Mouse (Mus musculus) cerebellum, adult (tissue): ENCODE measurements around the gene Ptrh2.

Source experiments
- ATAC-seq: cut with Nextera tagmentation; 2 replicates; pipeline ENCODE4 v1.9.2; 2017; ENCODE audit warnings: mild to moderate bottlenecking, moderate library complexity, mixed read lengths; ENCODE audit not compliant: insufficient number of reproducible peaks, low FRiP score, low TSS enrichment

The Ptrh2 gene

DNA sequence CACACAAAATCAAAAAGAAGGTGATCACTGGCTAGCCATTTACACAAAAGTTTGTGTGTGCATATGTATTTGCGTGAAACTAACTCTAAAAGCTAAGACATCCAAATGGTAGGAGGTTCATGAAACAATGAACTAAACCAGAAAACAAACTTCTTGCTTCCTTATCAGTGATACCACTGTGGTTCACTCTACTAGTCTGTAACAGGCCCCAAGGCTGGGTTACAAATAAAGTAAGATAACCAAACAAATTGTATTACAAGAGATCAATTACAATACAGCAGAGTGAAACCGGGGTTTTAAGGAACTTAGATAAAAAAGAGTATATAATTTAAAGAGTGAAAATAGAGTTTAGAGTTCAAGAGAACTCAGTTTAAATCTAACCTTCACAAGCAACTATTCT lies 16.2 kb upstream of the Ptrh2 start:
- no peak for ATAC-seq

DNA sequence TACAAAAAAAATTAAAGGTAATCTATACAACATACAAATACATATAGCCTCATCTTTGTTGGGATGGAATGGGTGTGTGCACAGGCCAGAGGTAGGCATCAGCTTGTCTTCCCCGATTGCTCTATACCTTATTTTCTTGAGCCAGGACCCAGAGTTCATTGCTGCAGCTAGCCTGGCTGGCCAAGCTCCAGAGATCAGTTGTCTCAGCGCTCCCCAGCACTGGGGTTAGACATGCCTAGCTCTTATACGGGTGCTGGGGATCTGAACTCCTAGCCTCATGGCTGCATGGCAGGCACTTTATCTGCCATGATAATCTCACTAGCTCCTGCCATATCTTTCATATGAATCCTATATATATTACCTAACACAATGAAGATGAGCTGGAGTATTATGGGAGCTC lies 15.6 kb upstream of the Ptrh2 start:
- no peak for ATAC-seq

DNA sequence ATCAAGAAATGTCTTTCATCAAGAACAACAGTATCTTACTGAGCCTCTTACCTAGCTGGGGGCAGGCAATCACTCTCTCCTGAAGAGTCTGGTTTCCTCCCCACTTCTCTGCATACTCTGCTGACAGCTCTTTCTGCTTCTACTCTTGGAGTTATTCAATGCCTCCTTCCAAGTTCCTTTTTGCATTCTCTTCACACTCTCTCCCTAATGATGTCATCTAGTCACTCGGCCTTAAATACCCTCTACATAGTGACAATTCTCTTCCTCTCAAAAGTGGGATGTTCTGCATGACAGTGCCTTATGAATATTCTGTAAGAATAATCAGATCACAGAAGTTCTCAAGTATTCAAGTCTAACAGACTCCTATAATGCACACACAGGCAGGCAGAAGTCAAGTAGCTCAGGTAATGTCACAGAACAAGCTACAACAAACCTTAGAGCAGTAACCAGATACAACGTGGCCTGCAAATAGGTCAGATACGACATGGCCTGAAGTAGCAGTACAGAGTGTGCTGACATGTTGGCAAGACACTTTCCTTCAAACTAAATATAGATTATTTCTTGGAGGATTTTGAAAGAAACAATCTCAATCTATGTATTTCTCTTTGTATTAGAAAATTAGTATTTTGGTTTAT lies 12.6 kb upstream of the Ptrh2 start:
- ATAC-seq, result no peak

DNA sequence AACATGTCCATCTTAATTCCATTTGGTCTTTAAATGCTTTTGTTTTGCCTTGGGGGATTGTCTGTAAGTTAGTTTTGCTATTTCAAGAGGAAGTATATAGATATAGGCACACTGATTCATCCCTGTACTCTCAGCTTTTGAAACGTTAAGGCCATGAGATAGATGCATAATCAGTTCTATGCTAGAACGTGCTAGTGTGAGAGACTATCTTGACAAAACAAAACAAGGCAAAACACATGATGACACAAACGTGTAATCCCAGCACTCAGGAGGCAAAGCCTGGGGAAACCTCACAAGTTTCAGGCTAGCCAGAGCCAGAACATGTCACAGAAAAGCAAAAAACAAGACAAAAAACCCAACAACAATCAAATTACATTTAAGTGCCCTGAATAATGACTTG lies 11.0 kb upstream of the Ptrh2 start:
- ATAC-seq, result no peak

DNA sequence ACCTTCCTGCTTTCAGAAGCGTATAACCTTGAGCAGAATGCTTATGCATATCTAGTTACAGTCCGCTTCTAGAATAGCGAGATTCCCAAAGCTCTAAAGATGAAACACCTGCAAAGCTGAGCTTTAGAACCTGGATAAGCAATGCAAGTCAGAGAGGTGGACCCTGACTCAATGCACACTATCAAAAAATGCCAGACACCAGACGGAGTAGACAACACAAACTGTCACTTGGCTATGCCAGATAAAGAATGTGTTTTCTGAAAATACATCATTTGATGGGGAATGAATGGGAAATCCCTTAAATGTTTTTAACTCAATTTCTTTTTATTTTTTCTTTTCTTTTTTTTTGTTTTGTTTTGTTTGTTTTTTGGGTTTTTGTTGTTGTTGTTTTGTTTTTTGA lies 8.3 kb upstream of the Ptrh2 start:
- ATAC-seq, result no peak

DNA sequence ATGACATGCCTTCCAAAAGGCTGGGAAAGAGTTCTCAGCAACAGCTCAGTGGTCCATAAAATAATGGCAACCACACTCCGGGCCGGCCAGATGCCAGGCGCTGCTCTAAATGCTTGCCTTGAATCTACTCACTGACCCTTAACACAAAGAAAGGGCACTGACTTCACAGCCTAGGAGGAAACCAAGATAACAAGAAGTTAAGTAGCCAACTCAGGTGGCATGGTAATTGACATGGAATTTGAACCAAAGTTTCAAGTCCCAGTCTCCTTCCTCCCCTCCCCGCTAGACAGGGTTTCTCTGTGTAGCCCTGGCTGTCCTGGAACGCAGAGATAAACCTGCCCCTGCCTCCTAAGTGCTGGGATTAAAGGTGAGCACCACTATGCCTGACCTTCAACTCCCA lies 4.8 kb upstream of the Ptrh2 start:
- no peak for ATAC-seq

DNA sequence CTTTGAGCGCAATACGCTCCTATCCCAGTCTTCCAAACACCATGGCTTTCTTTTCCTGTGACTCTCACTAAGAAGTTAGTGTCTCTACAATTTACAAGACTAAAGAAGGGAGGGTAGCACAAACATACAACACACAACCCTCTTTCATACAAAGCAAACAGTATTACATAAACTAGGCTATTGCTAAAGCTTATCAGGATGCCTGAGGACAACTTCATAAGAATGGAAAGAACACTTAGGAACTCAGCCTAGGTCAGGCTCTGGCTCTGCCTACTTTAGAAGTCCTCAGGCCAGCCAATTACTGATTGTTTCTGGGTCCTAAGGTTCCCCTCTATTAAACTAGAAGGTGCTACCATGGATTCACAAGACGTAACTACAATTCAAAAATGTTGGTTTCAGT lies 3.1 kb upstream of the Ptrh2 start:
- no peak for ATAC-seq

DNA sequence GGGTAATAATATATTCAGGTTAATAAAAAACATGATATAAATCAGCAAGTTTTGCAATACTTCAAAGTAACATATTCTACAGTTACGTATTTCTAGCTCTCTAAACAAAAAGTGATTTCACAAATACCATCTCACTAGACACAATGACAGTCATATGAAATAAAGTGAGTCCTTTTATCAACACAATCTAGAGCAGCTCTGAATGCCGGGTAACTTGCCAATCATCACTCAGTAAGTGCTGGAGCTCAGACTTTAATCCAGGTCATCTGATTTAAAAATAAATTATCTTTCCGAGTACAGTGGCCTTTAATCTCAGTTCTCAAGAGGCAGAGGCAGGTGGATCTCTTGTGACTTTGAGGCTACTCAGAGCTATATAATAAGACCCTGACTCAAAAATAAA lies 2.4 kb upstream of the Ptrh2 start:
- ATAC-seq, result no peak

DNA sequence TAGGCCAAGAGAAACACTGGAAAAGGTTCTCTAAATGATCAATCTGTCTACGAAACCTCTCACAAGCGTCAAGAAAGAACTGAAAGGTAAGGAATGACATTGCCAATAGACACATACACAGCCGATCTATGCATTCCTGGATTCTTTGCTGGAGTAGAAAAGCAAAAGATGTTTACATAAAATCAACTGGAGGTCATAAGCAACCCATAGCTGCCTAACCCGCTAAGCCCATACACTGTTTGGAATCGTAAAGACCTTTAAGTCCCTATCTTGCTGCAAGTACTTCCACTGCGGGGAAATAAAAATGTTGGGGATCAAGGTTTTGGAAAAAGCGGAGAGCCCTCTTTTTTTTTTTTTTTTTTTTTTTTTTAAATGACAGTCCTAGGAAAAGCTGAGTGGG lies 924 bp upstream of the Ptrh2 start:
- no peak for ATAC-seq

DNA sequence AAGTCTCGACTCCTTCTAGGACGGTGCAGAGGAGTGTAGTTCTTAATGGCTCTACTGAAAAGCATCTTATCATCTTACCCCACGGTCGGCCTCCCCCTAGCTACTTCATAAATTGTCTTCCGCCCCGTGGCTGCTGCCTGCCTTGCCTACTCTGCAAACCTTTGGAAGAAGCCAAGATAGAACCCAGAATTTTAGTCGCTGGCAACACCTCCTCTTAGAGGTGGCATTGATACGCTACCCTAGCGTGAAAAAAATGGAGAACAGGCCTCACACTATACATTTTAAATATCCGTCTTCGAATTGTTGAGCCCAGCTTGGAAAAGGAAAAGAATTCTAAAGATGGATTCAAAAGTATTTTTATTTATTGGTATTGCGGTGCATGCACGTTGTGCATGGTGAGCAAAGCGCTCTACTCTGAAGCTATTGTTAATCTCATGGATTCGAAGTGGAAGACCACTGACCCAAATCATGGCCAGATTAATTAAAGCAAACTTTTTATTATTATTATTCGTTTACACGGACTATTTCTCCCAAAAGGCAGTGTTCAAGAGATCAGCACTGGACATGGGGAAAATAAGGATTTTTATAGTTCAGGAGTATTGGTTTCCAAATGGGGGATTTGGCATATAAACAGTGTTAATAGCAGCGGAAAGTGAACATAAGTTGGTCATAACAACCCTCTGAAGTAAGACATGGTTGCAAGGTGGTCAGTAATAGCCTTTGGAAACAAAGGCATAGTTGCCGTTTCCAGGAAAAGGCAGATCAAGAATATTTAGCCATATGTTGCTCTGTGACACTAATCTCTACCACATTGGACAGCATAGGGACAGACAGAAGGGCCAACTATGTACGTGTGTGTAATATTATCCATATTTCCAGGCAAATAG lies 584 bp downstream of the Ptrh2 start:
- ATAC-seq, result no peak

DNA sequence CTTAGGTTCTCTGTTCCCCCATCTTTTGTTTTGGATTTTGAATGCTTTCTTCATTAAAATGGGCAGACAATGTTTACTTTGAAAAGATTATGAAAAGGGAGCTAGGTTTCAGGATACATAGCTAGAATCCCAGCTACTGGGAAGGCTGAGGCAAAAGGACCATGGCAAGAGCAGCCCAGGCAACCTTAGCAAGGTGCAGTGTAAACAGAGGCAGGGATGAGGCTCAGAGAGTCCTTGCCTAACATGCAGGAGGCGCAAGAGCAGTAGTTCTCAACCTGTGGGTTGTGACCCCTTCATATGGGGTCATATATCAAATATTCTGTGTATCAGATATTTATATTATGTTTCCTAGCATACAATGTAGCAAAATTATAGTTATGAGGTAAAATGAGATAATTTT lies 1.6 kb downstream of the Ptrh2 start:
- no peak for ATAC-seq

DNA sequence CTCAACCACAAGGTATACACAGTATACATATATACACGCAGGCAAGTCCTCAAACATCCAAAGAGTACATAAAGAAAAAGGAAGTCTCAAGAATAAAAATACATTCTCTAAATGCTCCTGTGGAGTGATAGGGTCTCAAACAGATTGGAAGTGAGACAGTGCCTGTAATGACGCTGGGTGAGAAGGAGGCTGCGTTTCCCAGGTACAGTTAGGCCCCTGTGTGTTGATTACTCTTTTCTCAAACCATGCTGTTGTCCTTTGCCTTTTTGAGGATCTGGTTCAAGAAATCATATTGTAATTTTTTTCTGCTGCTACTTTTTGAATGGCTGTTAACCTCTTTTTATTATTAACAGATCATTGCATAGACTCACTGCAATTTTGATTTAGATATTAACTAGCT lies 6.6 kb downstream of the Ptrh2 start:
- no peak for ATAC-seq

DNA sequence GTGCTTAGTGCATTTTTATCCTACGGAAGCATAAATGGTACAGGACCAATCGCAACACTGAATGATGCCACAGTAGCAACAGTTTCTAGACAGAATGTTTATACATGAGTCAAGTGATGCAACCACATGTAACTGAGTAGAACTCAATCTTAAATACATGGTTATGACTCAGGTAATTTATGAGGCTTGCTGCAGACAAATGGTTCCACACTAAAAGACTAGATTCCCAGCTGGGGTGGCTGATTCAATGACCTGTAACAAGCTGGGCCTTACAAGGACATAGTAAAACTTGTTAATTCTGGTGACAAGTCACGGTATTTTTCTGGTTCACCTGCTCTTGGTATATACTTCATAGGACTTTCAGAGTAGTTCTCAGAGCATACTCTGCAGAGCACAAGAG lies 7.7 kb downstream of the Ptrh2 start:
- no peak for ATAC-seq

DNA sequence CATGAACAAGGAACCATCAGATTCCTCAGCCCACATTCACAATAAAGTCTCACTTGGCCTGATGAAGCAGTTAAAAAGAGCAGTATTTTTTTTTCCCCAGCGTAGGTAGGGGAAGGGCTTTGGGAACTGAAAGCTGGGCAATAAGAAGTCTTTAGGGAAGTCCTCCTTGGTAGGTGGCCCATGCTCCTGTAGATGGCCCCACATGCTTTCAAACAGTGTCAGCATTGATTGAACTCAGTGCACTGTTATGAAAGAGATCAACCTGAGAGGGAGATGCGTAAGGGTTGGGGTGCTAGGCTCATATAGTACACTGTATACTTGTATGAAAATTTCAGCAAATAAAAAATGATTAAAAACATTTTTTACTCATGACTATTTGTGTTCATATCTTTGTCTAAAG lies 8.2 kb downstream of the Ptrh2 start:
- no peak for ATAC-seq

DNA sequence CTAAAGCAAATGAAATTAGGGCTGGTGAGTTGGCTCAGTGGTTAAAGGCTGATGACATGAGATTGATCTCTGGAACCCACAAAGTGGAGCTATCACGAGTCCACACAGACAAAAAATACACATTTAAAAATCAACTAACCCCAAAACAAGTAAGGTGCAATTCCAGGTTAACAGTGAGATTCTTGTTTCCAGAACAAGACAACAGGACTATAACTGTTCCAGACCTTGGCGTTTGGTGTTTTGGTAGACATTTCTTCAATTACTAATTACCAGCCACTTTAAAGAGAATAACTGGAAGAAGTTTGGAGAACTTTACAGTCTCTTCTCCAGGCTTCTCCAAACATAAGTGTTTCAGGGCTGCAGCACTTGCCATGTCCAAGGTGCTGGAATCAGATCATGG lies 8.8 kb downstream of the Ptrh2 start:
- no peak for ATAC-seq

DNA sequence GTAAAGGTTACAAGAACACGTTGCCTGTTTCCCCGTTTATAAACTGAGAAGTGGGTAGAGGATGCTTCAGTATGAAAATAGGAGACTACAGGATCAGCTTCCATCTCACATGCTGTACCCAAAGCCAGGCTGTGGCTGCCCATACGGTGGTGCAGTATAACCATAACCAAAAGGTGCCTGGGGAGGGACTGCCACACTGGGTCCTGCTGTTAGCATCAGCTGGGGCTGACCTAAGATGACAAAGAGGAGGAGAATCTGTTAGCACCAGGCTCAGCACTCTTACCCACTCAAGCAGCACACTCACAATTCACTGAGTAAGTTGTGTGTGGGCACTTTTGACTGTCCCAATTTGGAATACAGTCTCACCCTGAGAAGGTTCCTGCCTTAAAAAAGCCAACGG lies 11.7 kb downstream of the Ptrh2 start:
- ATAC-seq, result no peak

DNA sequence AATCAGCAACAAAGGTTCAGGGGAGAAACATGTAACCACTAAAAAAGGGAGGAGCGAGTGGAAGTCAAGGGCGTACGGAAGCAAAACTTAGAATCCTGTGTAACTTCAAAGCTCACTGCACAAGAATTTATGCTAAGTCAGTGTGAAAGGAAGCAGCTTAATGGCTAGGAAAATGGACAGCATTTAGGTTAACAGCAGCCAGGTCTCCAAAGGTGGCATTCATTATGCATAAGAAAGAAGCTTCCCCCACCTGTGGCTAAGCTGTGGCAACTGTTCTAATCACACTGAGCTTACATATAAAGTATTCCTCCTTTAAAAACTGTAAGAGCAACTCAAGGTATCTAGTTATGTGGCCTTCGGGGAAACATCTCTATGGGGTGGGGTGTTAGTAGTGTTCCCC lies 17.4 kb downstream of the Ptrh2 start:
- no peak for ATAC-seq

DNA sequence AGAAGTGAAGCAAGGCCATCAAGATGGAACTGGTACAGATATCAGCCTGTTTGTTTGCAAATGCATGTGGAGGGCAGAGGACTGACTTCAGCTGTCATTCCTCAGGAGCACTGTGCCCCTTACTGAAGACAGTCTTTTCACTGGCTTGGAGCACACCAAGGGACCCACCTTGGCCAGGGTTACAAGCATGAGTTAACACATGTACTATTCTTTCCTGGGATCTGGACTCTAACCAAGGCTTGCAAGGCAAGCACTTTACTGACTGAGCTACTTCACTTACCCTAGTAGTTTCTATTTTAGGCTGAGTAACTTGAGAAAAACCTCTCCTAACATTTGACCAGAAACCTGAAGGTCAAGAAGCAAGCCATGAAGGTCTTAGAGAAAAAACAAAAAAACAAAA lies 30.8 kb downstream of the Ptrh2 start:
- ATAC-seq, result no peak

DNA sequence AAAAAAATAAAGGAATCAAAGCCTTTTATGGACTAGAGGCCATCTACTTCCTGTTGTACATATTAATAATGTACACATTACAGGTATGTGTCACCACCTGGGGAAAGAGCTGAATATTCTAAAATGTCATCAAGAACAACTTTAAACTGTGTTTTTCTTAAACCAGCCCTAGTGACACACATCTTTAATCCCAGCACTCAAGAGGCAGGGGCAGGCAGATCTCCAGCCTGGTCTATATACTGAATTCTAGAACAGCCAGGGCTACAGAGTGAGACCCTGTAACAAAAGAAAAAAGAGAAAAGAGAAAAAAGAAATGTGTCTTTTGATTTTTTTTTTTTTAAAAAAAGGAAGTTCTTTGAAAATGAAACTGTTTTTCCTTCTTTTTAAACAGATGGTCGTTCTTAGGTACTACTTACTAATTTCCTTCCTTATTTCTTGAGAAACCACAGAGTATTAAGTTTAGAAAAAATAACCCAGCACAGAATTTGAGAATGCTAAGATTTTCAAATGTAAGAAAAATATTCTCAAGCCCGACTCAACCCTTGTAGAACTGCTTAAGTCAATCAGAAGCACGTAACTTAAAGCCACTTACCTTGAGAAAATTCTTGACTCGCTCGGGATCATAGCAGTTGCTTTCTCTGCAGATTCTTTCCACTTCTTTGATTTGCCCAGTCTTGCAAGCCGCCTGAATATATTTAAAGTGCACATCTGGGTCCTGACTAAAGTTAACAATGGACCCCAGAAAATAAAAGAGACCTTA lies 33.7 kb downstream of the Ptrh2 start:
- ATAC-seq, result no peak

DNA sequence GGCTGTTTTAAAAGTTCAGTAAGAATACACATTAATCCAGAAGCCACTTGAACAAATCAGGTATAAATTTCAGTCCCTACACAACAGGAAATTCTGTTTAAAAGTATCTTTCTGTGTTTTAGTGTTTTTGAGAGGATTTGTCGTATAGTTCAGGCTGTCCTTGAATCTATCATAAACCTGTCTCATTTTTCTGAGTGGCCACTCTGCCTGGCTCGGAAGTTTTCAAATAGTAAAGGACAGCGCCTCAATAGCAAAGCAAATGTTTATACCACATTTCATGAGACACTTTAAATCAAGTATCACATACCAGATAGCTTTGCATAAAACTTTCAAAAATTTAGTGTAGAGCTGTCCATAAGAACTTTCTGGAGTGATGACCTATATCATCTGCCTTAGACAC lies 34.6 kb downstream of the Ptrh2 start:
- no peak for ATAC-seq

DNA sequence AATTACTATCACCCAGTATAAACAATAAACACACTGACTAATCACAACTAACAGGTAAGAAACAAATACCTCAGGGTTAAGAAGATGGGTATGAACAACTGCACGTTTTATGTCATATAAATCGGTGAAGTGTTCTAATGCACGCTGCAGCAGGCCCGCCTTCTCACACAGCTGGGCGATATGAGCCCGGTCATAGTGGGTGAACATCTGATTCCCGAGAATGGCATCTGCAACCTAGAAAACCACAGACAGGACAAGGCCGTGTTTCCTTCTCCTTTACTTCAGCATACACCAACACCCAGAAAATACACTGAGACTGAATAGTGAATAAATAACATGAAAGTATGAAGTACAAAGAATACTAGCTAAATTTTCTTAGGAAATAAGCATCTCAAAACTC lies 35.6 kb downstream of the Ptrh2 start:
- ATAC-seq, result no peak
